Mouse (Mus musculus) liver, postnatal 0 days (tissue): Measurements from ENCODE around the gene Fam19a5.

Source experiments
- CTCF ChIP-seq: sonication (generic); IDR thresholded peaks from 2 replicates; pipeline ENCODE4 v1.5.1; 2016; ENCODE audit warnings: antibody characterized with exemption, low read depth
- EP300 ChIP-seq: IDR thresholded peaks from 2 replicates; pipeline ENCODE4 v1.6.1; 2016; ENCODE audit warnings: antibody characterized with exemption, low read depth, mild to moderate bottlenecking

- TF ChIP-seq CTCF (no peak), EP300 (no peak)
Observed at GRCm38 (mm10) chr15:87606702-87607101, 62.6 kb downstream of the Fam19a5 start.
